Mouse (Mus musculus): ENCODE measurements around the gene Th.
A peak's percentile ranks its signal among the peaks of the same experiment; 100 is the strongest.

Th gene

DNA sequence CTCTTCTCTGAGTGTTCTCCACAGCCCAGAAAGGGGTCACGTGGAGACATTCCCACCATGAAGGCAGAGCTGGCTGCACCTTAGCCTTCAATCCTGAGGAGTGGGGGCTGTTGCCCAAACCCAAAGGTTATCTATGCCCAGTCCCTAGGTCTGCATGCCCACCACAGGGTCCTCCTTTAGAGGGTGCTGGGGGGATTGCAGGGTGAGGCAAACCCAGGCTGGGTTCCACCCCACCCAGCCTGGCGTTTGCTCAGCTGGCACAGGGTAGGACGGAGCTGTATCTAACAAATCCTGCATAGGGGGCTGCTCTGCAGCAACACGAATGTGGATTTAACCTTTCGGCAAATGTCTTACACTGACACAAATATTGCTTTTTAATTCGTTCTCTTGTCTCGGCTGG is 29.2 kb downstream of the Th start:
- peak; percentile 75 for DNase-seq

DNA sequence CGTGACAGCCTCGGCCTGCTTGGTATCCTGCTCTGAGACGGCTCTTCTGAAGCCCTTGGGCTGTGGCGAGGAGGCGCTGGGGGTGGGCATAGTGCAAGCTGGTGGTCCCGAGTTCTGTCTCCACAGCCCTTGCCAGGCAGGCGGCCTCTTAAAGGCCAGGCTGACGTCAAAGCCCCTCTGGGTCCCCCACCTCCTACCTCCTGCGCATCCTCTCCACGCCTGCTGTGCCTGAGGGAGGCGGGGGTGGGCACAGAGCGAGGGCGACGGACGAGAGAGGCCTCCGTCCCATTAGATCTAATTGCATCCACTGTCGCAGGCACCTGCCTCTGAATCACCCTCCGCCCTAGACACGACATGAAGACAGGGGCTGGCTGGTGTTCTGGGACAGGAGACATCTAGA is 31.1 kb downstream of the Th start:
- peak; percentile 88 for DNase-seq

DNA sequence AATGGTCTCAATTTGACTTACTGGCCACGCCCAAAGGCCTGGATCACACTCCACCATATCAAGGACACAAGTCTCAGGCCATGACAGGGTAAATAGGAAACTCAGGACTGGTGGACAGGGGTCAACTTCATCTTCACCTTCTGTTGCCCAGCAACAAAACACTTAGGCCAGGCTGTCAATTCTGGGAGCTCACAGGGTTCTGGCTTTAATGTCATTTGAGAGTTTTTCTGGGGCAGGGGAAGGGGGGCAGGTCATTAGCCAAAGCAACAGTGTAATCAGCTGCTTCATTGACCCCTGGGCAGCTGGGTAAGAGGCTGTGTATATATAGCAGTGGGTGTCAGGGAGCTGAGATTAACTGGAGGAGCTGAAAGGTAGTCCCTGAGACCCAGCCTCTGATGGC is 33.5 kb downstream of the Th start:
- peak; percentile 87 for DNase-seq

DNA sequence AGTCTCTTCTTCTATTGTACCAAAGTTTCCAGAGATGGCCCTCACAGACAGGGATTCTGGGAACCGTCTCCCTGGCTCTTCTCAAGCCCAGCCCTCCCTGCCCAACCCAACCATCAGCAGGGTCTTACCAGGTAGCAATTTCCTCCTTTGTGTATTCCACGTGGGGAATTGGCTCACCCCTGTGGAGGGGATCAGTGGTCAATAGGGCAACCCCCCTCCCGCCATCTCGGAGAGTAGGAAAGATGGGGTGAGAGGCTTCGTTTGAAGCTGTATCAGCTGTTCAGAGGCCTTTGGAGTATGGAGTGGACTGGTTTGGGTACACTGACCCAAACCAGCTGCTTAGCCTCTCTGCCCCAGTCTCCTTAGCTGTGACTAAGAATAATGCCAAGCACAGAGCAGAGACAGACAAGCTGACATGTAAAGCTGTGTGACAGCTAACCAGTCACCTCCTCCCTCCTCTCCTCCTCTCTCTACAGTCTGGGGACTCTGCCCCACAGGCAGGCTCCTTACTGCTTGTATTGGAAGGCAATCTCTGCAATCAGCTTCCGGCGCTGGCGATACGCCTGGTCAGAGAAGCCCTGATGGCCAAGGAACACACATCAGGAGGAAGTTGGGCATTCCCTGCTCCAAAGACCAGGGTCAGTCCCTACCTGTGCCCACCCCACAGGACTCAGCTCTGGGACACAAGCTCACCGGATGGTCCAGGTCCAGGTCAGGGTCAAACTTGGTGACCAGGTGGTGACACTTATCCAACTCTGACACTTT is 34.8 kb downstream of the Th start:
- DNase-seq, result peak; percentile 90

DNA sequence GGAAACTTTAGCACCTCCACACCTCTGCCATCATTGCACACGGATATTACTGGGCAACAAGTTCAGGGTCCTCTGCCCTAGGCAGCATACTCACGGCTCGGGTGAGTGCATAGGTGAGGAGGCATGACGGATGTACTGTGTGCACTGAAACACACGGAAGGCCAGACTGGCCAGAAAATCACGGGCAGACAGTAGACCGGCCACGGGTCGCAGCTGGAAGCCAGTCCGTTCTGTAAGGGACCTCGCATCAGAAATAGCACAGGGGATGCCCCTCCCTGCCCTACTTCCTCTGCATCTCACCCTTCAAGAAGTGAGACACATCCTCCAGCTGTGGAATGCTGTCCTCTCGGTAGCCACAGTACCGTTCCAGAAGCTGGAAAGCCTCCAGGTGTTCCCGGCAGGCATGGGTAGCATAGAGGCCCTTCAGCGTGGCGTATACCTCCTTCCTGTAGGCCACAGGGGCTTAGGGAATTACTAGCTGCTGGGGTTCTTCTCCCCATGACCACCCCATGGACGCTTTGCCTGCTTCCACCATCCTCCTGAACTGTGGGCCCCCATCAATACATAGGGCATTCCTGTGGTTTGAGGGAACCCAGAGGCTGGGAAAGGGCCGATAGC is 35.6 kb downstream of the Th start:
- DNase-seq, result peak; percentile 92

DNA sequence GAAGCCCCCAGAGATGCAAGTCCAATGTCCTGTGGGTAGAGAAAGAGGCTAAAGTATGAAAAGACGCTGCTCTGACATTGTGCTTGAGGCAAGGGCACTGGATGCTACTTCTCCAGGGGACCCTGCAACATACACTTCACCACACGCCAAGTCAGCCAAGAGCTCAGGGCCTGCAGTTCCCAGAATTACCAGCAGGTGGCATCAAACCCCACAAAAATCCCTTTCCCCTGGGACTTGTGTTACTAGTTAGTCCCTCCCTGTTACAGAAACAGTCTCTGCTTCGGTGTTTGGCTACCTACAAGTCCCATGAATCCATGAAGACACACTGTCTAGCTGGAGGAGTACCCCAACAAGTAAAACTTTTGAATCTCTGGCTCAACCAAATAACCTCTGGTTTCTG is 36.3 kb downstream of the Th start:
- DNase-seq, result peak; percentile 96

DNA sequence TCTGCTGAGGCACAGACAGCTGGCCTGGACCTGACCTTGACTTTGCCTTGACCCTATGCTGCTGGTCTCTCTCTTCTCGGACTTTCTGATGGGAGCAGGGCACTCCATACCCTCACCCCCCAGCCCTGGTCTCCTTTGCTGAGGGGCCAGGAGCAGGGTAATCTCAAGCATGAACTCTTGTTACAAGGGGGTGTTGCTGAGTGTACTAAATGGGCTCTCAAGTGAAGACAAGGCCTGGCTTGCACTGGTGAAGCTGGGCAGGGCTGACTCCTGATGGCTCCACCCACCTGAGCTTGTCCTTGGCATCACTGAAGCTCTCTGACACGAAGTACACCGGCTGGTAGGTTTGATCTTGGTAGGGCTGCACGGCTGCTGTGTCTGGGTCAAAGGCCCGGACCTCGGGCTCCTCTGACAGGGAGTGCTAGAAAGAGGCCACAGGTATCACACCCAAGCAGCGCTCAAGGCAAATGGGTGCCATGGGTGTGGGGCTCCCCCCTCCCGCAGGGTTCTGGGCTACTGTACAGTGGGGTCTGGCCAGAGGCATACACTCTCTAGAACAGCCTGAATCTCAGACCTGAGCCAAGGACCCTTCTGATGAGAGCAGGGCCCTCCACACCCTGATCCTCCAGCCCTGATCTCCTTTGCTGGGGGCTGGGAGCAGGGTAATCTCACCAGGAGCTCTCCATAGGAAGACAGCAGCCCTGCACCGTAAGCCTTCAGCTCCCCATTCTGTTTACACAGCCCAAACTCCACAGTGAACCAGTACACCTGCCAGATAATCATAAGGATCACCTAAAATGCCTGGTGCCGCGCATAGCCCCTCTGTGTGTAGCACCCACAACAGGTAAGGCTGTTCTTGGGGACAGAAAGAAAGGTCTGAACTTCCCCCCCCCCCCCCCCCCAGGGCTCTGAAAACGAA is 36.9 kb downstream of the Th start:
- peak; percentile 86 for DNase-seq

DNA sequence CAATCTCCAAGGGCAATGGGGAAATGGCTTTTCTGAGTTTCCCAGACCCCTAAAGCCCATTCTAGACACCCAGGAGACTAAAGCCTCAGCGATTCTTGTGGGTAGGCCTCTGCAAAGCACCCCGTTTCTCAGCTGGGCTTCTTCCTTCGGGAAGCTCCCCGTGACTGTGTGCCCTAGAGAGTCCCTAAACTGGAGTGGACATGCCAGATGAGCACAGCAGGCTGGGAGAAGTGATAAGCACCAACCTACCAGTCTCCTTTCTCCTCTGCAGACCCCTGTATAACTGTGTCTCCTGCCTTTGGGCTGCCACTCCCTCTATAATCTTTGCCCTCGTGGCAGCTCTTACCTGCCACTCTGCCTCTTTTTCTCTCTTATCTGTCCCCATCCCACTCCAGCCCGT is 37.6 kb downstream of the Th start:
- no peak for DNase-seq

DNA sequence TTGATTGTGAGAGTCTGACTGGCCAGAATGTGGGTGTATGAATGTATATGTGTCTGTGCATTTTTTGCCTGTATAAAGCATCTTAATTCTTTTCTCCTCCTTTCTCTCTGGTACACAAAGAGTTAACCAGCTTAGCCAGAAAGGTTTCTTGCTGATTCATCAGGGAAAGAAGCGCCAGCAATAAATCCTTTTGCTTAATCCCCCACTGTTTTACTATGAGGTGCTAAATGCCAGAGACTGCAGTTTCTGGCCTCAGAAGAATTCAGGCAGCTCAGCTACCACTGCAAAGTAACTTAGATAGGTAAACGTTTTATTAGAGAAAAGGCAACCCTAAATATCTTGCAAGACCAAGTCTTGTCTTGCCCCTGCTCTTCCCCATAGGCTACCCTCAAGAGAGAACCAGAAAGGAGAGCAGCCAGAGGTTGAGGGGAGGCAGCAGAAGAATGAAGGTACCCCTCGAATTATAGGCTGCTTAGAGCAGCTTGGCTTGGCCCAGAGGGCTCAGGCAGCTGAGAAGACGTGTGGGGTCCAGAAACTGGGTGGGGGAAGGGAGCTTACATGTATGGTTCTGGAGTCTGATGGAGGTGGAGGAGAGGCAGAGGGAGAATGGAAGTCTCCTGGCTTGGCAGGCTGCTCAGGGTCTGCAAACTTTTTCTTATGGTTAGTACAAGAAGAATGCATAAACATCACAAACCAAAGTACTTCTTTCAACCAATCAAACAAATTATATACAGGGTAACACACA is 61.3 kb downstream of the Th start:
- no peak for DNase-seq

DNA sequence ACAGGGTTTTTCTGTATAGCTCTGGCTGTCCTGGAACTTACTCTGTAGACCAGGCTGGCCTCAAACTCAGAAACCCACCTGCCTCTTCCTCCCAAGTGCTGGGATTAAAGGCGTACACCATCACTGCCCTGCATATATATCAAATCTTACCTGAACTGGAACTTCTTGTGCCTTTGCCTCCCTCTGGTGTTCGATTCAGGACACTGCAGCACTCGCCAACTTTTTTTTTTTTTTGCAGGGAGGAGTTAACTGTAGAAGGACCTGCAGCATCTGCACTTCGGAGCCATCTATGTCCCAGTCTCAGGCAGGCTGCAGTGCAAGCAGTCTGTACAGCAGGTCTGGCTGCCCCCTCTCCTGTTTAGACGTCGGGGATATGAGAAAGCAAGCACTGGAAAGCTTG is 80.2 kb downstream of the Th start:
- DNase-seq, result no peak
